Mouse (Mus musculus) brain, embryonic 14.5 days (tissue): Measurements from ENCODE around the gene Cdc16.

Experiments used
- CTCF ChIP-seq: fragments of 200-500 bp; IDR thresholded peaks from 2 replicates; pipeline ENCODE4 v1.5.1; 2012; ENCODE audit warnings: inconsistent platforms, mild to moderate bottlenecking, moderate library complexity, borderline replicate concordance; ENCODE audit not compliant: insufficient read depth, insufficient read length; ENCODE audit errors: extremely low read depth
- POLR2A ChIP-seq: fragments of 200-500 bp; IDR thresholded peaks from 2 replicates; pipeline ENCODE4 v1.6.1; 2012; ENCODE audit warnings: mild to moderate bottlenecking, inconsistent platforms, borderline replicate concordance; ENCODE audit not compliant: poor library complexity, insufficient read depth, insufficient read length, severe bottlenecking; ENCODE audit errors: extremely low read depth

DNA sequence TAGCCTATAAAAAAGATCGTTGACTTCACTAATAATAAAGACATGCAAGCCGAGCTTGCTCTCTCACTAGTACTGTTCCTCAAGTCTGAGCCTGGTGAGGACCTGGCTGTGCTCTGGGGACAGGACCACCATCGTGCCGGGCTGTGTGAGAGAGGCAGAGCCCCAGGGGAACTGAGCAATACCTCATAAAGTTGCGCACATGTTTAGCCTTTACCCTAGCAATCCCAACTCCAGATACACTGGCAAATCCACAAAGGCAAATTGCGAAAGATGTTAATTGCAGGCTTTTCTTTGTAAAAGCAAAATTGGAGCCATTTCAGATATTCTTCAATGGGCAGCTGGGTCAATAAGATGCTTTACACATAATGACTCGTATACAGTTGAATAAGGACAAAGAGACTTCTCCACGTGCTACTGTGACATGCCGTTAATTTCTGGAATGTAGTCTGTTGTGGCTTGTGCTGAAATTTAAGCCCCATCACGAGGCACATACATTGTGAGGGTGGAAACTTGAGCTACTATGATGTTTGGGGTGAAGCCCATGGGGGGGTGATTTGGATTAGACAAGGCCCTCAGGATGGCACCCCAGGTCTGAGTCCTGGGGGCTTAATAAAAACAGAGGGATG, 29.9 kb upstream of the Cdc16 start:
- TF ChIP-seq CTCF (no peak), POLR2A (no peak)
